ENCODE assay signal across 9 mouse cellular contexts in genomic region chr11:96764511-96765350, GRCm38 (mm10). TPM values are rescaled to one million over a fixed set of nuclear protein-coding genes. Genes with fewer than 3 reads are reported as not detected.
DNase-seq lines count a peak whose midpoint lies in the region; ATAC-seq and TF ChIP-seq lines count a peak whose summit lies in the region.
"Had no signal": no experiment of that assay in that cellular context is flagged by ENCODE, and none has a peak within 500 bp of the region (broad histone marks: within the 10 kb centered on the region; RNA-seq: fewer than 3 reads in every experiment).

No protein-coding gene starts in this region.

- H3K4me3 ChIP-seq in kidney, embryonic 16.5 days (ENCODE audit: low read length), result no peak overlapping the region
- no peak overlapping the region for H3K4me3 ChIP-seq in embryonic facial prominence, embryonic 12.5 days
- H3K4me3 ChIP-seq in hindbrain, embryonic 13.5 days, result no peak overlapping the region
- H3K4me3 ChIP-seq in midbrain, postnatal 0 days (ENCODE audit: low read depth, low read length), result no peak overlapping the region
- H3K4me3 ChIP-seq: limb, embryonic 12.5 days had no signal

- H3K9ac ChIP-seq in kidney, embryonic 16.5 days (replicated peaks; ENCODE audit: low read length), result no peak overlapping the region
- peak overlapping the region; percentile 25; the same call in 1 of the 2 replicates for H3K9ac ChIP-seq in embryonic facial prominence, embryonic 12.5 days
- H3K9ac ChIP-seq in hindbrain, embryonic 13.5 days, result peak overlapping the region; percentile 57; the same call in 1 of the 2 replicates
- no peak overlapping the region for H3K9ac ChIP-seq in midbrain, postnatal 0 days (replicated peaks; ENCODE audit: low read length, poor library complexity, severe bottlenecking)
- H3K9ac ChIP-seq: limb, embryonic 12.5 days had no signal

- peaks cover 9% of the 10 kb centered on the region; the same call in 1 of the 2 replicates for H3K36me3 ChIP-seq in kidney, embryonic 16.5 days (ENCODE audit: insufficient read depth, low read length)
- H3K36me3 ChIP-seq in embryonic facial prominence, embryonic 12.5 days, result peaks cover 19% of the 10 kb centered on the region
- H3K36me3 ChIP-seq in hindbrain, embryonic 13.5 days, result peaks cover 26% of the 10 kb centered on the region
- H3K36me3 ChIP-seq in midbrain, postnatal 0 days (ENCODE audit: insufficient read depth, low read length), result peaks cover 16% of the 10 kb centered on the region

- H3K27me3 ChIP-seq in kidney, embryonic 16.5 days (ENCODE audit: insufficient read depth, low read length), result no peaks in the 10 kb centered on the region
- no peaks in the 10 kb centered on the region for H3K27me3 ChIP-seq in embryonic facial prominence, embryonic 12.5 days
- H3K27me3 ChIP-seq in hindbrain, embryonic 13.5 days, result no peaks in the 10 kb centered on the region
- H3K27me3 ChIP-seq in midbrain, postnatal 0 days (ENCODE audit: insufficient read depth, low read length), result no peaks in the 10 kb centered on the region

- H3K9me3 ChIP-seq in kidney, embryonic 16.5 days (ENCODE audit: low read length), result no peaks in the 10 kb centered on the region
- H3K9me3 ChIP-seq in embryonic facial prominence, embryonic 12.5 days, result no peaks in the 10 kb centered on the region
- no peaks in the 10 kb centered on the region for H3K9me3 ChIP-seq in hindbrain, embryonic 13.5 days
- H3K9me3 ChIP-seq in midbrain, postnatal 0 days (ENCODE audit: low read length), result no peaks in the 10 kb centered on the region
- H3K9me3 ChIP-seq: limb, embryonic 12.5 days had no signal

- H3K27ac ChIP-seq in kidney, embryonic 16.5 days (ENCODE audit: low read length), result peak overlapping the region; percentile 67
- 0 out of 2 replicates have a peak overlapping the region, but pooled peaks have one; percentile 14 for H3K27ac ChIP-seq in embryonic facial prominence, embryonic 12.5 days
- peak overlapping the region; percentile 91 for H3K27ac ChIP-seq in hindbrain, embryonic 13.5 days
- no peak overlapping the region for H3K27ac ChIP-seq in midbrain, postnatal 0 days (ENCODE audit: low read depth, low read length)
- H3K27ac ChIP-seq: limb, embryonic 12.5 days had no signal

- WGBS in kidney, embryonic 16.5 days, result 54% methylated on average over 13 of the region's 13 CpGs
- WGBS in embryonic facial prominence, embryonic 12.5 days, result 26% methylated on average over 13 of the region's 13 CpGs
- 19% methylated on average over 13 of the region's 13 CpGs for WGBS in hindbrain, embryonic 13.5 days
- WGBS in midbrain, postnatal 0 days, result 29% methylated on average over 13 of the region's 13 CpGs

- no peak for ATAC-seq in kidney, embryonic 16.5 days (ENCODE audit: low FRiP score, low TSS enrichment)
- no peak for ATAC-seq in embryonic facial prominence, embryonic 12.5 days (ENCODE audit: insufficient number of reproducible peaks, insufficient read depth, low FRiP score, low TSS enrichment)
- peak; percentile 57; the same call in 1 of the 2 replicates for ATAC-seq in hindbrain, embryonic 13.5 days (ENCODE audit: low FRiP score)
- ATAC-seq in midbrain, postnatal 0 days (ENCODE audit: low FRiP score), result no peak
- no peak for ATAC-seq in activated CD4-positive, CD25-positive, alpha-beta regulatory T cell, adult 4 months

- no peak for TF ChIP-seq CTCF in midbrain, postnatal 0 days (IDR thresholded peaks at IDR 0.05)

- no peak overlapping the region for H3K4me2 ChIP-seq in kidney, embryonic 16.5 days (replicated peaks; ENCODE audit: low read depth, low read length)
- H3K4me2 ChIP-seq in embryonic facial prominence, embryonic 12.5 days (replicated peaks), result peak overlapping the region; percentile 9; the same call in 1 of the 2 replicates
- H3K4me2 ChIP-seq in hindbrain, embryonic 13.5 days, result peak overlapping the region; percentile 33
- H3K4me2 ChIP-seq in midbrain, postnatal 0 days (ENCODE audit: low read depth, low read length, poor library complexity, severe bottlenecking), result peak overlapping the region; percentile 18; the same call in 1 of the 2 replicates
- H3K4me2 ChIP-seq: limb, embryonic 12.5 days had no signal

- H3K4me1 ChIP-seq in kidney, embryonic 16.5 days (ENCODE audit: insufficient read depth, low read length), result peaks cover 15% of the 10 kb centered on the region; the same call in 1 of the 2 replicates
- peaks cover 6% of the 10 kb centered on the region for H3K4me1 ChIP-seq in embryonic facial prominence, embryonic 12.5 days
- H3K4me1 ChIP-seq in hindbrain, embryonic 13.5 days (replicated peaks), result peaks cover 72% of the 10 kb centered on the region
- H3K4me1 ChIP-seq in midbrain, postnatal 0 days (ENCODE audit: insufficient read depth, low read length), result peaks cover 3% of the 10 kb centered on the region; the same call in 1 of the 2 replicates

- DNase-seq in kidney, postnatal 10 days, result no peak
- DNase-seq in midbrain, postnatal 0 days (ENCODE audit: low spot score), result peak; percentile 61
- no peak for DNase-seq in ovary, postnatal 36 days (ENCODE audit: low spot score)
- DNase-seq in ovary, adult 18-20 months (ENCODE audit: low spot score), result no peak

RNA-seq across cellular contexts. Expression of gene Snx11, which starts 12.6 kb away (rescaled TPM):
- 20.1 and 21.8 TPM in 2 replicates for polyA plus RNA-seq in kidney, embryonic 16.5 days (2015; fragmentation: Nextera tagmentation; extraction: Ambion mirVana)
- 27.6 and 28.5 TPM in 2 replicates for polyA plus RNA-seq in embryonic facial prominence, embryonic 12.5 days (2016; fragmentation: Nextera tagmentation; extraction: Ambion mirVana)
- polyA plus RNA-seq in hindbrain, embryonic 13.5 days (2015; fragmentation: Nextera tagmentation; extraction: Ambion mirVana), result 69.0 and 71.8 TPM in 2 replicates
- total RNA-seq in midbrain, postnatal 0 days (2014; rRNA removed), result 61.6 and 61.9 TPM in 2 replicates
- 36.6 and 38.9 TPM in 2 replicates for polyA plus RNA-seq in midbrain, postnatal 0 days (2015; fragmentation: Nextera tagmentation; extraction: Ambion mirVana)
- 10 to 100 TPM; 15.4 to 21.8 TPM for polyA plus RNA-seq in activated CD4-positive, CD25-positive, alpha-beta regulatory T cell, adult 4 months (2017; shearing (Covaris generic))

RNA-seq across cellular contexts. Expression of gene Cbx1, which starts 24.2 kb away (rescaled TPM):
- polyA plus RNA-seq in kidney, embryonic 16.5 days (2015; fragmentation: Nextera tagmentation; extraction: Ambion mirVana), result 109 and 121 TPM in 2 replicates
- polyA plus RNA-seq in embryonic facial prominence, embryonic 12.5 days (2016; fragmentation: Nextera tagmentation; extraction: Ambion mirVana), result 160 and 169 TPM in 2 replicates
- polyA plus RNA-seq in hindbrain, embryonic 13.5 days (2015; fragmentation: Nextera tagmentation; extraction: Ambion mirVana), result 108 and 109 TPM in 2 replicates
- total RNA-seq in midbrain, postnatal 0 days (2014; rRNA removed), result 29.0 and 38.1 TPM in 2 replicates
- 47.6 and 53.2 TPM in 2 replicates for polyA plus RNA-seq in midbrain, postnatal 0 days (2015; fragmentation: Nextera tagmentation; extraction: Ambion mirVana)
- polyA plus RNA-seq in activated CD4-positive, CD25-positive, alpha-beta regulatory T cell, adult 4 months (2017; shearing (Covaris generic)), result 10 to 100 TPM; 56.8 to 60.2 TPM

Comparison
In these comparisons a context has a peak if more than half of its experiments do, and no peak if none do; other contexts are left out.
1. H3K9ac ChIP-seq: peak in embryonic facial prominence, embryonic 12.5 days (single experiment) and hindbrain, embryonic 13.5 days (single experiment); none in kidney, embryonic 16.5 days (single experiment) and midbrain, postnatal 0 days (single experiment).